Mouse (Mus musculus): ENCODE results near the gene Orc1.

DNA sequence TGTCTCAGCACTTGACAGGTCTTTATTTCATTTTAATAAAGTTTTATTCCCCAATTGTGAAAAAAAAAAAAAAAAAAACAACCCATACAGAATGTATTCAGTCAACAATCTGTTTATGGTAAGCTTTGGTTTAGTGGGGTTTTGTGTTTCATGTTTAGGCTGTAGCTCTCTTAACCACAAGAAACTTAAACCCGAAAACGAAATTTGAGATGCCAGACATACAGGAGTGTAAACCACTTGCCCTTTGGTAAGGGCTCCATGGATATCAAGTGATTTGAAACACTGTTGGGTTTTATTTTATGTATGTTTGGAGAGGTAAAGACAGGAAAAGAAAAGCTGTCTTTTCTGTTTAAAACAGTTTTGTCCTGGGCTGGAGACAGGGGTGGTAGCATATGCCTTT lies 39.5 kb upstream of the Orc1 start:
- TF ChIP-seq POLR2A (IDR thresholded peaks at IDR 0.05; ENCODE audit: control insufficient read depth, low read depth, low read length): no peak
- no peak for TF ChIP-seq CTCF (IDR thresholded peaks at IDR 0.05; ENCODE audit: control insufficient read depth, insufficient read depth, insufficient replicate concordance, low read depth, low read length)

Data from testis, adult 2 months (tissue).